Mouse (Mus musculus): ENCODE data around the gene Ralgapa2. TPM values are rescaled to one million over a fixed set of nuclear protein-coding genes. Genes with fewer than 3 reads are reported as not detected.

The Ralgapa2 gene
- polyA plus RNA-seq, 1 experiment from 2014 or later = 11.8 TPM

GRCm38 (mm10) chr2:146511401-146511865 lies 711 bp downstream of the Ralgapa2 start:
- Histone ChIP-seq H3K36me3 (ENCODE audit: control insufficient read depth, insufficient read depth, low read length) (no peaks in the 10 kb centered on the region), H3K27ac (ENCODE audit: low read depth, low read length) (no peak overlapping the region), H3K4me1 (replicated peaks; ENCODE audit: control insufficient read depth, insufficient read depth, low read length) (no peaks in the 10 kb centered on the region), H3K9me3 (ENCODE audit: control insufficient read depth, low read length) (no peaks in the 10 kb centered on the region), H3K4me3 (ENCODE audit: low read depth, low read length) (peak overlapping the region; percentile 83), H3K9ac (ENCODE audit: low read length) (peak overlapping the region; percentile 93), H3K4me2 (ENCODE audit: low read depth, low read length, severe bottlenecking) (peak overlapping the region; percentile 74), H3K27me3 (ENCODE audit: control insufficient read depth, insufficient read depth, low read length) (no peaks in the 10 kb centered on the region)
- ATAC-seq (replicated peaks; ENCODE audit: low FRiP score) = no peak; the same call in 1 of the 2 replicates
- no peak for DNase-seq (ENCODE audit: low spot score)
- 0% methylated on average over 22 of the region's 22 CpGs for WGBS

DNA sequence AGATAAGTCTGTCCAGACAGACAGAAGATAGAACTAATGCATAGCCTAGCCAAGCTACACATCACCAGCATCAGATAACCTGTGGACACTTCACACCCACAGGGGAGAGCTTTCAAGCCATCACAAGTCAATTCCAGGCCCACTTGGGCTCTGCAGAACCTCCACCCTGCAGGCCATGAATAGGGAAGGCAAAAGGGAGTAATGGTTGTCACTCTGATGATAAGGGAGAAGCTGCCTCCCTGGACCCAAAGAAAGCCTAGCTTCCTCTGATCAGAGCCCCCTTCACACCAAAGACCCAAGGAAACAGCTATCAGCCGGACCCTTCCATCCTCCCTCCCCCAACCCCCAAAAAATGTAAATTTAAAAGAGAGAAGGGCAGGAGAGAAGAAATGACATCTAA lies 1.4 kb downstream of the Ralgapa2 start:
- peak overlapping the region; percentile 93; the same call in 1 of the 2 replicates for H3K9ac ChIP-seq (ENCODE audit: low read length)
- H3K27ac ChIP-seq (ENCODE audit: low read depth, low read length) = no peak overlapping the region
- peak overlapping the region; percentile 74 for H3K4me2 ChIP-seq (ENCODE audit: low read depth, low read length, severe bottlenecking)
- no peak for ATAC-seq (replicated peaks; ENCODE audit: low FRiP score)
- 23% methylated on average over 1 of the region's 1 CpGs for WGBS
- no peaks in the 10 kb centered on the region for H3K4me1 ChIP-seq (replicated peaks; ENCODE audit: control insufficient read depth, insufficient read depth, low read length)
- H3K9me3 ChIP-seq (ENCODE audit: control insufficient read depth, low read length) = no peaks in the 10 kb centered on the region
- H3K36me3 ChIP-seq (ENCODE audit: control insufficient read depth, insufficient read depth, low read length) = no peaks in the 10 kb centered on the region
- H3K27me3 ChIP-seq (ENCODE audit: control insufficient read depth, insufficient read depth, low read length) = no peaks in the 10 kb centered on the region
- peak overlapping the region; percentile 83 for H3K4me3 ChIP-seq (ENCODE audit: low read depth, low read length)
- no peak for DNase-seq (ENCODE audit: low spot score)

GRCm38 (mm10) chr2:146502578-146503311 lies 9.4 kb downstream of the Ralgapa2 start:
- no peak overlapping the region for H3K27ac ChIP-seq (ENCODE audit: low read depth, low read length)
- no peak for ATAC-seq (replicated peaks; ENCODE audit: low FRiP score)

GRCm38 (mm10) chr2:146500067-146500466 lies 12.1 kb downstream of the Ralgapa2 start:
- WGBS = 83% methylated on average over 1 of the region's 1 CpGs
- ATAC-seq (replicated peaks; ENCODE audit: low FRiP score) = no peak

More at GRCm38 (mm10) chr2:146502578-146503311, 9.4 kb downstream of the Ralgapa2 start:
- H3K9me3 ChIP-seq (ENCODE audit: control insufficient read depth, low read length) = no peaks in the 10 kb centered on the region
- H3K4me2 ChIP-seq (ENCODE audit: low read depth, low read length, severe bottlenecking) = no peak overlapping the region
- no peak overlapping the region for H3K4me3 ChIP-seq (ENCODE audit: low read depth, low read length)
- H3K27me3 ChIP-seq (ENCODE audit: control insufficient read depth, insufficient read depth, low read length) = no peaks in the 10 kb centered on the region
- 79% methylated on average over 9 of the region's 9 CpGs for WGBS
- no peaks in the 10 kb centered on the region for H3K36me3 ChIP-seq (ENCODE audit: control insufficient read depth, insufficient read depth, low read length)
- no peak overlapping the region for H3K9ac ChIP-seq (ENCODE audit: low read length)
- no peak for DNase-seq (ENCODE audit: low spot score)
- H3K4me1 ChIP-seq (replicated peaks; ENCODE audit: control insufficient read depth, insufficient read depth, low read length) = peaks cover 1% of the 10 kb centered on the region; the same call in 1 of the 2 replicates

DNA sequence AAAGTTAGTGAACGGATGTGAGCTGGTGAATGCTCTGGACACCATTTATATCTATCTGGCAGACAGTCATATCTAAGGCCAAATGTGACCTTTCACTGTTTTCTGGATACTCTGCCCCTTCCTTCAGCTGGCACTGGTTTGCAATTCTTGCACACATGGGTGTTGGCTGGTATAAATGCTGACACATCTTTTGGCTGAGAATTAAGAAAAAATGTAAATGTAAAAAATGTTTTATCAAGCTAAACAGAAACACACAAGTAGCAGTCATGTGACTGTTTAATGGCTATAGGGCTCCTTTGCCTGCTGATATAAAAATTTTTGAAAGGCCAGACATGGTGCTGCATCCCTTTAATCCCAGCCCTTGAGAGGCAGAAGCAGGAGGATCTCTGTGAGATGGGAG lies 13.0 kb downstream of the Ralgapa2 start:
- Histone ChIP-seq H3K4me2 (ENCODE audit: low read depth, low read length, severe bottlenecking) (no peak overlapping the region), H3K27me3 (ENCODE audit: control insufficient read depth, insufficient read depth, low read length) (no peaks in the 10 kb centered on the region), H3K4me1 (replicated peaks; ENCODE audit: control insufficient read depth, insufficient read depth, low read length) (peaks cover 1% of the 10 kb centered on the region; the same call in 1 of the 2 replicates), H3K9ac (ENCODE audit: low read length) (no peak overlapping the region), H3K27ac (ENCODE audit: low read depth, low read length) (no peak overlapping the region), H3K4me3 (ENCODE audit: low read depth, low read length) (no peak overlapping the region), H3K9me3 (ENCODE audit: control insufficient read depth, low read length) (no peaks in the 10 kb centered on the region), H3K36me3 (ENCODE audit: control insufficient read depth, insufficient read depth, low read length) (no peaks in the 10 kb centered on the region)
- ATAC-seq (replicated peaks; ENCODE audit: low FRiP score) (no peak), DNase-seq (ENCODE audit: low spot score) (no peak)
- 88% methylated on average over 1 of the region's 1 CpGs for WGBS

More at GRCm38 (mm10) chr2:146500067-146500466, 12.1 kb downstream of the Ralgapa2 start:
- Histone ChIP-seq H3K36me3 (ENCODE audit: control insufficient read depth, insufficient read depth, low read length) (no peaks in the 10 kb centered on the region), H3K9me3 (ENCODE audit: control insufficient read depth, low read length) (no peaks in the 10 kb centered on the region), H3K4me2 (ENCODE audit: low read depth, low read length, severe bottlenecking) (no peak overlapping the region), H3K4me1 (replicated peaks; ENCODE audit: control insufficient read depth, insufficient read depth, low read length) (peaks cover 1% of the 10 kb centered on the region; the same call in 1 of the 2 replicates), H3K4me3 (ENCODE audit: low read depth, low read length) (no peak overlapping the region), H3K27me3 (ENCODE audit: control insufficient read depth, insufficient read depth, low read length) (no peaks in the 10 kb centered on the region), H3K27ac (ENCODE audit: low read depth, low read length) (no peak overlapping the region), H3K9ac (ENCODE audit: low read length) (no peak overlapping the region)
- no peak for DNase-seq (ENCODE audit: low spot score)

- WGBS = 89% methylated on average over 6 of the region's 6 CpGs
- Histone ChIP-seq H3K4me2 (ENCODE audit: low read depth, low read length, severe bottlenecking) (no peak overlapping the region), H3K27me3 (ENCODE audit: control insufficient read depth, insufficient read depth, low read length) (no peaks in the 10 kb centered on the region), H3K9ac (ENCODE audit: low read length) (no peak overlapping the region), H3K9me3 (ENCODE audit: control insufficient read depth, low read length) (no peaks in the 10 kb centered on the region), H3K36me3 (ENCODE audit: control insufficient read depth, insufficient read depth, low read length) (no peaks in the 10 kb centered on the region), H3K27ac (ENCODE audit: low read depth, low read length) (no peak overlapping the region), H3K4me3 (ENCODE audit: low read depth, low read length) (no peak overlapping the region), H3K4me1 (replicated peaks; ENCODE audit: control insufficient read depth, insufficient read depth, low read length) (no peaks in the 10 kb centered on the region; the same call in 1 of the 2 replicates)
- ATAC-seq (replicated peaks; ENCODE audit: low FRiP score) (no peak), DNase-seq (ENCODE audit: low spot score) (no peak)
Observed at GRCm38 (mm10) chr2:146498298-146498697, 13.8 kb downstream of the Ralgapa2 start.

DNA sequence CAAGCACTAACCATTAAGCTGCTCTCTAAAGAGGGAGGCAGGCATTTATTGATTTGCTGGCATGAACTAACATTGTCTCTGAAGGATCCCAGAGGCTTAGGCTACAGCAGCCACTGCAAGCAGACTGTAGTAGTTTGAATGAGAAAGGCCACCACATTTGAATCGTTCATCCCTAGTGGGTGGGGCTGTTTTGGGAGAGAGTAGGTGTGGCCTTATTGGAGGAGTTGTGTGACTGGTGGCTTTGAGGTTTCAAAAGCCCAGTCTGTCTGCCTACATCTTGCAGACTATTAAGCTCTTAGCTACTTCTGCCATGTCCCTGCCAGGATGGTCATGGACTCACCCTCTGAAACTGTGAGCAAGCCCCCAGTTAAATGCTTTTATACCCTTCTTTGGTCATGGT lies 15.1 kb downstream of the Ralgapa2 start:
- Histone ChIP-seq H3K4me3 (ENCODE audit: low read depth, low read length) (no peak overlapping the region), H3K4me2 (ENCODE audit: low read depth, low read length, severe bottlenecking) (no peak overlapping the region), H3K27ac (ENCODE audit: low read depth, low read length) (no peak overlapping the region), H3K27me3 (ENCODE audit: control insufficient read depth, insufficient read depth, low read length) (no peaks in the 10 kb centered on the region), H3K36me3 (ENCODE audit: control insufficient read depth, insufficient read depth, low read length) (no peaks in the 10 kb centered on the region), H3K4me1 (replicated peaks; ENCODE audit: control insufficient read depth, insufficient read depth, low read length) (no peaks in the 10 kb centered on the region; the same call in 1 of the 2 replicates), H3K9ac (ENCODE audit: low read length) (no peak overlapping the region), H3K9me3 (ENCODE audit: control insufficient read depth, low read length) (no peaks in the 10 kb centered on the region)
- ATAC-seq (replicated peaks; ENCODE audit: low FRiP score) (no peak), DNase-seq (ENCODE audit: low spot score) (no peak)
- 41% methylated on average over 1 of the region's 1 CpGs for WGBS

DNA sequence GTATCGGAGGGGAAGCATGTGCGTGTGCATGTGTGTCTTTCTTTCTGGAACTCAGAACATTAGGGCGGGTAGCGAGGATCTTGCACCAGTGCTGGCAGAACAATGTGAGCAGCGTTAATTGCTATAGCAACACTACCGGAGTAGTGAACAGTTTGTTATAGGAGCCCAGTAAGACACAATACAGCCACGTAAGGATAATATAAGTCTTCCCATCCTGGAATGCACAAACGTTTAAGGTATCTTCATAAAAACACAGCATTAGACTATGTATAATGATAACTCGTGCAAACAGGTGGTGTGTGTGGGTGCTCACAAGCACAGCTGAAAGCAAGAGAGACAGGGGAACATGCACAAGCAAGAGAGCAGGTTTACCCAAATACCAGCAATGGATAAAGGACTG lies 16.4 kb downstream of the Ralgapa2 start:
- Histone ChIP-seq H3K27me3 (ENCODE audit: control insufficient read depth, insufficient read depth, low read length) (no peaks in the 10 kb centered on the region), H3K4me1 (replicated peaks; ENCODE audit: control insufficient read depth, insufficient read depth, low read length) (no peaks in the 10 kb centered on the region; the same call in 1 of the 2 replicates), H3K9me3 (ENCODE audit: control insufficient read depth, low read length) (no peaks in the 10 kb centered on the region), H3K4me2 (ENCODE audit: low read depth, low read length, severe bottlenecking) (no peak overlapping the region), H3K36me3 (ENCODE audit: control insufficient read depth, insufficient read depth, low read length) (no peaks in the 10 kb centered on the region), H3K4me3 (ENCODE audit: low read depth, low read length) (no peak overlapping the region), H3K9ac (ENCODE audit: low read length) (no peak overlapping the region), H3K27ac (ENCODE audit: low read depth, low read length) (no peak overlapping the region)
- no peak for ATAC-seq (replicated peaks; ENCODE audit: low FRiP score)
- WGBS = 72% methylated on average over 9 of the region's 9 CpGs
- no peak for DNase-seq (ENCODE audit: low spot score)
